Mouse (Mus musculus): ENCODE data around the gene Gm2056.
"Not testable (repeated sequence)": the region's sequence is repeated elsewhere in the genome, so short reads cannot be mapped to it uniquely, and the experiment has no call there.

Gm2056 gene

DNA sequence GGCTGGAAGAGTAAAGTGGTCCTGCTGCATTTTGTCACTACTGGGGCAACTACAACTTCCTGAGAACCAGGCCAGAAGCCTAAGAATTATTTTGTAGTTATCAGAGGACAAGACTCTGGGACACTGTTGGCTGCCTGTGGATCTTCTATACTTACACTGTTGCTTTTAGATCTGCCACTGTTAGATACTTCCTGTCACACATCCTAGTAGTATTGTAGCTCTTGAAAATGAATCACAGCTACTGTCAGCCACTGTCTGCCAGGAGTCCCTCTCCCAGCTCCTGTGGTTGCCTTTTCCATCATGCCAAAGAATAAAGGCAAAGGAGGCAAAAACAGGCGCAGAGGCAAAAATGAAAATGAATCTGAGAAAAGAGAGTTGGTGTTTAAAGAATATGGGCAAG, at the start of gene Gm2056:
TSS of gene Gm2056 (plus strand) at position 301 of the 400 bp plus-strand sequence.
- not testable (repeated sequence) for DNase-seq (ENCODE audit: low spot score)

DNA sequence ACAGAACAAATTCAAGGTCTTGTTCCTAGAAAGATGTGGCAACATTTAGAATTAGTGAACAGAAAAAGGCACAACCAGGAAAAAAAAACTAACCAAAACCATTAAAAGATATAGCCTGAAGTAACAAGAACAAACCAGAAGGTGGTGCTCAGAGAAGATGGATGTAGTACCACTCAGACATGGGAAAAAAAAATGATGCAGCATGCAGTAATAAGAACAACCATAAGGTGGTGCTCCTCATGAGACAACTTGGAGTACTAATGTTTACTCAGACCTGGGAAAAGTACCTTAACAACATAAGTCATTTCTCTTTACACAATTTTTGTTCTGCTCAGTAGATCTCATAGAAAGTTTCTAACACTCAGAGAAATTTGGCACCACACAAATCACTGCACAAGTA, 42.8 kb upstream of the Gm2056 start:
- not testable (repeated sequence) for DNase-seq (ENCODE audit: low spot score)

DNA sequence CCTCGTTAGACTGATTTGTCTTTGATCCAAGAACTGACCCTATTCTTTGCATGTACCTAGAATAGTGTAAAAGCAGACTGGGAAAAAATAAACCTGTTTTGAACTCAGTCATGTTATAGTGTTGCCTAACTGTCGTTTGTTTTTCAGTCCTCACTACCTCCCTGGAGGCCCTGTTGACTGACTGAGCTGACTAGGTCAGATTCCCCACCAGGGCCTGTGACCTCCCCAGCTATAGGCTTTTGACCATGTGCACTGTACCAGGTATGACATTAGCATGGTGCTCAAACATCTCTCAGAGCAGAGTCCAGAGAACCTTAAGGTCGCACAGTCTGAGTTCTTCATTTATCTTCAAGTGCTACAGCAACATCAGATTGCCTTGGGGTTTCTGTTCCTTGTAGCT, 22.7 kb upstream of the Gm2056 start:
- not testable (repeated sequence) for DNase-seq (ENCODE audit: low spot score)

DNA sequence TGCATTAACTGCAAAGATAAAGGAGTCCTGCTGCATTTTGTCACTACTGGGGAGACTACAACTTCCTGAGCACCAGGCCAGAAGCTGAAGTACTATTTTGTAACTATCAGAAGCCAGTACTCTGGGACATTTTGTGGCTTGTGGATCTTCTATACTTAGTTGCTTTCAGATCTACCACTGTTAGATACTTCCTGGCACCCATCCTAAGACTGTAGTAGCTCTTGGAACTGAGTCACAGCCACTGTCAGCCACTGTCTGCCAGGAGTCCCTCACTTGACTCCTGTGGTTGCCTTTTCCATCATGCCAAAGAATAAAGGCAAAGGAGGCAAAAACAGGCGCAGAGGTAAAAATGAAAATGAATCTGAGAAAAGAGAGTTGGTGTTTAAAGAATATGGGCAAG, 15.3 kb upstream of the Gm2056 start, which contains the start of gene Gm2075:
TSS of gene Gm2075 (plus strand) at position 301 of the 400 bp plus-strand sequence.
- DNase-seq (ENCODE audit: low spot score) = not testable (repeated sequence)

DNA sequence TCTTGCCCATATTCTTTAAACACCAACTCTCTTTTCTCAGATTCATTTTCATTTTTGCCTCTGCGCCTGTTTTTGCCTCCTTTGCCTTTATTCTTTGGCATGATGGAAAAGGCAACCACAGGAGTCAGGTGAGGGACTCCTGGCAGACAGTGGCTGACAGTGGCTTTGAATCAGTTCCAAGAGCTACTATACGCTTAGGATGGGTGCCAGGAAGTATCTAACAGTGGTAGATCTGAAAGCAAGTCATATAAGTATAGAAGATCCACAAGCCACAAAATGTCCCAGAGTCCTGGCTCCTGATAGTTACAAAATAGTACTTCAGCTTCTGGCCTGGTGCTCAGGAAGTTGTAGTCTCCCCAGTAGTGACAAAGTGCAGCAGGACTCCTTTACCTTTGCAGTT, 8.1 kb upstream of the Gm2056 start, which contains the start of gene Gm6803:
TSS of gene Gm6803 (minus strand) at position 101 of the 400 bp plus-strand sequence.
- not testable (repeated sequence) for DNase-seq (ENCODE audit: low spot score)

DNA sequence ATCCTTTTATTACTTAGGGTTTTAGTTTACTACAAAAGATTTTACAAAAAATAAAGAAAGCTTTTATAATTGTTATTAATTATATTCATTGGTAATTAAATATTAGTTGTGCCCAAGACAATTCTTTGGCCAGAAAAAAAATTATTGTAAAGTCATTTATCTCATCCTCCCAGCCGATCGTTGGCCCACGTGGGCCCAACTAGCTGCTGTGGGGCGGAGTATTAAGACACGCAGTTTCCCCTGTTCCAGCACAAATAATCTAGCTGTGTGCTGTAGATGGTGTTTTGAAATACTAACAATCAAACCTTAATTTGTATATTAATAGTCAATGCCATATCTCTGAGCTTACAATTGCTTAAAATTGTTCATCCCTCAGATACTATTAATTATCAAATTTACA, 5.4 kb downstream of the Gm2056 start:
- DNase-seq (ENCODE audit: low spot score) = not testable (repeated sequence)

DNA sequence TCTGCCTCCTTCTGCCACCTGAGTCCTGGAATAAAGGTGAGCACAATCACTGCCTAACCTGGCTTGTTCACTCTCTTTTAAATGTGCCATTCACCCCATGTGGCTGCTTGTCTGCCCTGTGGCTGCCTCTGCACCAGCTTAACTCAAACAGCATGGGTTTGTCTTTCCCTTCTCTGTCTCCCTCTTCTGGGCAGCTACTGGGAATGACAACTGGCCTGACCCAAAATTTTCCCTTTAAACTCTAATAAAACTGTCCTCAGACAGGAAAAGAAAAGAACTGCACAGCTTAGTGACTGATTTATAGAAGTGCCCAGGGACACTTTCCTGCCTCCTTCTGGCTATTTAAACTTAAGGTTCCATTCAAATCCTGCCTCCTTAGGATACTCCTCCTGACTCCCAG, 12.3 kb downstream of the Gm2056 start:
- not testable (repeated sequence) for DNase-seq (ENCODE audit: low spot score)

DNA sequence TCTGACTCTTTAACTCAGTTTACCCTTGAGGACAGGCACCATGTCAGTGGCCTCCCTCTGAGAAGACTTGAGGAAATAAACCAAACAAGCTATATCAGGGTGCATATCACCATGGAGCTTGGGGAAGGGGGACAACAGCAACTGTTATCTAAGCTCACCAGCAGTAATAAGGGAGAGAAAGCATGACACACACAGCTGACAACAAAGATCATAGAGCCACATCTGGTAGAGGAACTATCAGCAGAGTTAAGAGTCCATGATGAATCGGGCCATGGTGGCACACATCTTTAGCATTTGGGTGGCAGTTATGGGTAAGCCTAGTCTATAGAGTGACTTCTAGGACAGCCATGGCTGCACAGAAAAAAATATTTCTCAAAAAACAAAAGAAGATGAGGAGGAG, 12.9 kb downstream of the Gm2056 start:
- DNase-seq (ENCODE audit: low spot score) = not testable (repeated sequence)

DNA sequence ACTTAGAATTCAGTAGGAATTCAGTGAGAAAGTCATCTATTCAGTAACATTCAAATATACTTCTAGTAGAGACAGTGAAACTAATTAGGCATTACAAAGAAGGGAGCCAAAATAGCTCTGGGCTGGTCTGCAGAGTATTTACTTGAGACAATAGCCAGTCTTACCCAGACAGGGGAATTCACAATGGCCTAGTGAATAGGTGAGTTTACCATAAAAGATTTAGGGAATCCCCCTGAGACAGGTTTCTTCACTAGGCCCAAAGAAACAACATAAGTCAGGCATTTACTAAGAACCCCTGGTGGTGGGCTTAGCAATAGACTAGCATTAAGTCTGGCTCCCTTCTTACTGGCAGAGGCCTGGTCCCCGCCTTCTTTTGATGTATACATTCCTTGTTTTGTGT, 18.4 kb downstream of the Gm2056 start:
- not testable (repeated sequence) for DNase-seq (ENCODE audit: low spot score)

All from embryo, embryonic 10 days (tissue).